Mouse (Mus musculus): Measurements from ENCODE around the gene Gatad2b. TPM values are rescaled to one million over a fixed set of nuclear protein-coding genes. Genes with fewer than 3 reads are reported as not detected.

The Gatad2b gene
- polyA plus RNA-seq, 1 experiment = 17.5 TPM

GRCm38 (mm10) chr3:90384851-90385375 is 91.9 kb downstream of the Gatad2b start:
- Histone ChIP-seq H3K27ac (ENCODE audit: control insufficient read depth, insufficient read depth, low read depth, low read length, poor library complexity) (no peak overlapping the region), H3K4me3 (replicated peaks; ENCODE audit: control insufficient read depth, low read depth, low read length) (no peak overlapping the region), H3K4me1 (ENCODE audit: control insufficient read depth, insufficient read depth, low read length) (peaks cover 4% of the 10 kb centered on the region)
- 71% methylated on average over 7 of the region's 7 CpGs for WGBS
- TF ChIP-seq CTCF (IDR thresholded peaks at IDR 0.05; ENCODE audit: control insufficient read depth, insufficient read depth, low read length) = no peak
- TF ChIP-seq POLR2A (IDR thresholded peaks at IDR 0.05; ENCODE audit: borderline replicate concordance, control insufficient read depth, low read depth, low read length) = no peak

GRCm38 (mm10) chr3:90386817-90387216 is 93.8 kb downstream of the Gatad2b start:
- Histone ChIP-seq H3K4me3 (replicated peaks; ENCODE audit: control insufficient read depth, low read depth, low read length) (no peak overlapping the region), H3K27ac (ENCODE audit: control insufficient read depth, insufficient read depth, low read depth, low read length, poor library complexity) (no peak overlapping the region), H3K4me1 (ENCODE audit: control insufficient read depth, insufficient read depth, low read length) (peaks cover 6% of the 10 kb centered on the region)
- WGBS = 83% methylated on average over 10 of the region's 10 CpGs
- TF ChIP-seq CTCF (IDR thresholded peaks at IDR 0.05; ENCODE audit: control insufficient read depth, insufficient read depth, low read length) (no peak), POLR2A (IDR thresholded peaks at IDR 0.05; ENCODE audit: borderline replicate concordance, control insufficient read depth, low read depth, low read length) (no peak)

GRCm38 (mm10) chr3:90387483-90387882 is 94.5 kb downstream of the Gatad2b start:
- Histone ChIP-seq H3K4me1 (ENCODE audit: control insufficient read depth, insufficient read depth, low read length) (peaks cover 6% of the 10 kb centered on the region), H3K27ac (ENCODE audit: control insufficient read depth, insufficient read depth, low read depth, low read length, poor library complexity) (no peak overlapping the region), H3K4me3 (replicated peaks; ENCODE audit: control insufficient read depth, low read depth, low read length) (no peak overlapping the region)
- WGBS = 37% methylated on average over 11 of the region's 11 CpGs
- TF ChIP-seq CTCF (IDR thresholded peaks at IDR 0.05; ENCODE audit: control insufficient read depth, insufficient read depth, low read length) = no peak
- TF ChIP-seq POLR2A (IDR thresholded peaks at IDR 0.05; ENCODE audit: borderline replicate concordance, control insufficient read depth, low read depth, low read length) = no peak

- peaks cover 6% of the 10 kb centered on the region for H3K4me1 ChIP-seq (ENCODE audit: control insufficient read depth, insufficient read depth, low read length)
- H3K27ac ChIP-seq (ENCODE audit: control insufficient read depth, insufficient read depth, low read depth, low read length, poor library complexity) = no peak overlapping the region
- 53% methylated on average over 4 of the region's 4 CpGs for WGBS
- TF ChIP-seq POLR2A (IDR thresholded peaks at IDR 0.05; ENCODE audit: borderline replicate concordance, control insufficient read depth, low read depth, low read length) = no peak
- TF ChIP-seq CTCF (IDR thresholded peaks at IDR 0.05; ENCODE audit: control insufficient read depth, insufficient read depth, low read length) = no peak
- H3K4me3 ChIP-seq (replicated peaks; ENCODE audit: control insufficient read depth, low read depth, low read length) = no peak overlapping the region
These were observed 95.2 kb downstream of the Gatad2b start for GRCm38 (mm10) chr3:90388192-90388591.

- TF ChIP-seq POLR2A (IDR thresholded peaks at IDR 0.05; ENCODE audit: borderline replicate concordance, control insufficient read depth, low read depth, low read length) = no peak
- no peak for TF ChIP-seq CTCF (IDR thresholded peaks at IDR 0.05; ENCODE audit: control insufficient read depth, insufficient read depth, low read length)
- WGBS = 9% methylated on average over 53 of the region's 53 CpGs
- Histone ChIP-seq H3K4me1 (ENCODE audit: control insufficient read depth, insufficient read depth, low read length) (peaks cover 6% of the 10 kb centered on the region), H3K4me3 (replicated peaks; ENCODE audit: control insufficient read depth, low read depth, low read length) (no peak overlapping the region), H3K27ac (ENCODE audit: control insufficient read depth, insufficient read depth, low read depth, low read length, poor library complexity) (no peak overlapping the region)
These were observed 95.9 kb downstream of the Gatad2b start for GRCm38 (mm10) chr3:90388726-90389510.

- peak within 1 kb of the TSS; percentile 5 for H3K4me3 ChIP-seq (replicated peaks; ENCODE audit: control insufficient read depth, low read depth, low read length)
- 3% methylated on average over 55 of the region's 55 CpGs for WGBS
- H3K27ac ChIP-seq (ENCODE audit: control insufficient read depth, insufficient read depth, low read depth, low read length, poor library complexity) = no peak within 1 kb of the TSS
- peaks cover 4% of the 10 kb centered on the region for H3K4me1 ChIP-seq (ENCODE audit: control insufficient read depth, insufficient read depth, low read length)
- TF ChIP-seq POLR2A (IDR thresholded peaks at IDR 0.05; ENCODE audit: borderline replicate concordance, control insufficient read depth, low read depth, low read length) (no peak), CTCF (IDR thresholded peaks at IDR 0.05; ENCODE audit: control insufficient read depth, insufficient read depth, low read length) (no peak)
These were observed 96.8 kb downstream of the Gatad2b start, which contains the start of gene Slc27a3 for GRCm38 (mm10) chr3:90389511-90390490. Slc27a3 (minus strand) TSS chr3:90389938.

GRCm38 (mm10) chr3:90391004-90391403 is 98.0 kb downstream of the Gatad2b start:
- peaks cover 4% of the 10 kb centered on the region for H3K4me1 ChIP-seq (ENCODE audit: control insufficient read depth, insufficient read depth, low read length)
- H3K4me3 ChIP-seq (replicated peaks; ENCODE audit: control insufficient read depth, low read depth, low read length) = no peak overlapping the region
- no peak overlapping the region for H3K27ac ChIP-seq (ENCODE audit: control insufficient read depth, insufficient read depth, low read depth, low read length, poor library complexity)
- 80% methylated on average over 4 of the region's 4 CpGs for WGBS
- no peak for TF ChIP-seq CTCF (IDR thresholded peaks at IDR 0.05; ENCODE audit: control insufficient read depth, insufficient read depth, low read length)
- TF ChIP-seq POLR2A (IDR thresholded peaks at IDR 0.05; ENCODE audit: borderline replicate concordance, control insufficient read depth, low read depth, low read length) = no peak

GRCm38 (mm10) chr3:90391941-90392340 is 99.0 kb downstream of the Gatad2b start:
- H3K4me3 ChIP-seq (replicated peaks; ENCODE audit: control insufficient read depth, low read depth, low read length) = no peak overlapping the region
- TF ChIP-seq CTCF (IDR thresholded peaks at IDR 0.05; ENCODE audit: control insufficient read depth, insufficient read depth, low read length) (no peak), POLR2A (IDR thresholded peaks at IDR 0.05; ENCODE audit: borderline replicate concordance, control insufficient read depth, low read depth, low read length) (no peak)
- peaks cover 4% of the 10 kb centered on the region for H3K4me1 ChIP-seq (ENCODE audit: control insufficient read depth, insufficient read depth, low read length)
- H3K27ac ChIP-seq (ENCODE audit: control insufficient read depth, insufficient read depth, low read depth, low read length, poor library complexity) = no peak overlapping the region
- WGBS = 92% methylated on average over 8 of the region's 8 CpGs

Data from bone marrow, adult 2 months (tissue).